Mouse (Mus musculus) lung, postnatal 0 days (tissue): ENCODE measurements at regions not wholly inside any gene's neighbourhood (a gene's known extent, or its start where the extent isn't known, plus 50 kb on each side); places are given as distances from the start of the nearest gene placed in this dataset.

Experiments used
- CTCF ChIP-seq: IDR thresholded peaks from 2 replicates; pipeline ENCODE4 v1.5.1; 2016; ENCODE audit warnings: antibody characterized with exemption, mild to moderate bottlenecking
- EP300 ChIP-seq: IDR thresholded peaks from 2 replicates; pipeline ENCODE4 v1.6.1; 2016; ENCODE audit warnings: antibody characterized with exemption, mild to moderate bottlenecking, control low read depth

GRCm38 (mm10) chr8:89150952-89151351 is 107.0 kb upstream of the Sall1 start:
- no peak for TF ChIP-seq CTCF
- TF ChIP-seq EP300 = no peak
